Mouse (Mus musculus) thymus, adult 18-20 months (tissue): ENCODE data around the gene Dnajc4.

Experiments used
- DNase-seq, 2 experiments: peaks; one replicate each; pipeline ENCODE4 v3.0.0; 2022; ENCODE audit warnings: mixed read lengths in 2 of 2

Gene Dnajc4

GRCm38 (mm10) chr19:6975537-6976521 is 16.5 kb downstream of the Dnajc4 start, which contains the start of gene Plcb3:
Gene Plcb3, minus strand, starts transcription at chr19:6976470.
- DNase-seq, result peak; percentile 85 to 93

GRCm38 (mm10) chr19:6974211-6975205 is 17.9 kb downstream of the Dnajc4 start, which contains the start of gene Ppp1r14b:
Gene Ppp1r14b, plus strand, starts transcription at chr19:6974968.
- DNase-seq, result peak; percentile 78 to 83

- no peak for DNase-seq
Observed at GRCm38 (mm10) chr19:6973581-6974190, 18.7 kb downstream of the Dnajc4 start.

GRCm38 (mm10) chr19:6972247-6972917 is 20.0 kb downstream of the Dnajc4 start:
- no peak for DNase-seq

- no peak for DNase-seq
Observed at GRCm38 (mm10) chr19:6971644-6972043, 20.7 kb downstream of the Dnajc4 start.

GRCm38 (mm10) chr19:6970460-6971085 is 21.8 kb downstream of the Dnajc4 start:
- no peak for DNase-seq

- DNase-seq, result peak in 1 of 2 experiments; percentile 46
Observed at GRCm38 (mm10) chr19:6969665-6970381, 22.5 kb downstream of the Dnajc4 start.

- no peak for DNase-seq
Observed at GRCm38 (mm10) chr19:6969291-6969664, 23.1 kb downstream of the Dnajc4 start.

GRCm38 (mm10) chr19:6968491-6969271 is 23.7 kb downstream of the Dnajc4 start:
- no peak for DNase-seq

- DNase-seq, result no peak
Observed at GRCm38 (mm10) chr19:6956461-6956860, 35.9 kb downstream of the Dnajc4 start.

GRCm38 (mm10) chr19:6955424-6955823 is 36.9 kb downstream of the Dnajc4 start:
- DNase-seq, result no peak

GRCm38 (mm10) chr19:6954046-6954445 is 38.3 kb downstream of the Dnajc4 start:
- DNase-seq, result peak in 1 of 2 experiments; percentile 34

GRCm38 (mm10) chr19:6952712-6953037 is 39.7 kb downstream of the Dnajc4 start:
- DNase-seq, result peak in 1 of 2 experiments; percentile 47

GRCm38 (mm10) chr19:6951994-6952711 is 40.2 kb downstream of the Dnajc4 start:
- DNase-seq, result peak; percentile 48 to 54

GRCm38 (mm10) chr19:6951381-6951968 is 40.9 kb downstream of the Dnajc4 start:
- peak; percentile 73 to 82 for DNase-seq

GRCm38 (mm10) chr19:6950613-6951153 is 41.7 kb downstream of the Dnajc4 start:
- peak; percentile 36 to 48 for DNase-seq

- DNase-seq, result no peak
Observed at GRCm38 (mm10) chr19:6949951-6950350, 42.4 kb downstream of the Dnajc4 start.

- DNase-seq, result peak in 1 of 2 experiments; percentile 5
Observed at GRCm38 (mm10) chr19:6949532-6949931, 42.8 kb downstream of the Dnajc4 start.
